Mouse (Mus musculus) telencephalon, adult 2 months (tissue): ENCODE results near the gene Gm45783.
"Not testable (repeated sequence)": the region's sequence is repeated elsewhere in the genome, so short reads cannot be mapped to it uniquely, and the experiment has no call there.

Source experiments
- DNase-seq: peaks from one replicate; pipeline ENCODE4 v3.0.0-alpha.2; 2011; ENCODE audit warnings: low read depth, low spot score

Gene Gm45783

GRCm38 (mm10) chr7:7374431-7374830 is at the start of gene Gm45783:
Gm45783 (minus strand) TSS chr7:7374573.
- not testable (repeated sequence) for DNase-seq

- not testable (repeated sequence) for DNase-seq
These were observed 25.2 kb upstream of the Gm45783 start, which contains the start of gene Vmn2r31 for GRCm38 (mm10) chr7:7399603-7400002. Vmn2r31 (minus strand) TSS chr7:7399703.

GRCm38 (mm10) chr7:7337509-7337908 is 36.9 kb downstream of the Gm45783 start, which contains the start of gene Vmn2r30:
Vmn2r30 (minus strand) TSS chr7:7337609.
- not testable (repeated sequence) for DNase-seq

GRCm38 (mm10) chr7:7295595-7295994 is 78.8 kb downstream of the Gm45783 start:
- DNase-seq, result no peak
